Mouse (Mus musculus) heart, postnatal 0 days (tissue): ENCODE results near the gene Sult1d1.

ENCODE experiments used
- CTCF ChIP-seq: IDR thresholded peaks from 2 replicates; pipeline ENCODE4 v1.5.1; 2016; ENCODE audit warnings: antibody characterized with exemption, control low read depth, low read depth
- EP300 ChIP-seq: IDR thresholded peaks from 2 replicates; pipeline ENCODE4 v1.6.1; 2016; ENCODE audit warnings: antibody characterized with exemption, low read depth

- TF ChIP-seq CTCF, result no peak
- TF ChIP-seq EP300, result no peak
Measured at GRCm38 (mm10) chr5:87573490-87573889, 4.7 kb upstream of the Sult1d1 start.
